Mouse (Mus musculus) olfactory bulb, adult 2 months (tissue): Measurements from ENCODE around the gene Cabp2.
"Not testable (repeated sequence)": the region's sequence is repeated elsewhere in the genome, so short reads cannot be mapped to it uniquely, and the experiment has no call there.

Experiments
- CTCF ChIP-seq: fragments of 200-500 bp; IDR thresholded peaks from 2 replicates; pipeline ENCODE4 v1.5.1; 2012; ENCODE audit warnings: low read depth, mild to moderate bottlenecking, low read length, moderate library complexity; ENCODE audit not compliant: insufficient read depth
- POLR2A ChIP-seq: fragments of 200-500 bp; IDR thresholded peaks from 2 replicates; pipeline ENCODE4 v1.6.1; 2012; ENCODE audit warnings: mild to moderate bottlenecking, low read depth, low read length, moderate library complexity; ENCODE audit not compliant: insufficient read depth

DNA sequence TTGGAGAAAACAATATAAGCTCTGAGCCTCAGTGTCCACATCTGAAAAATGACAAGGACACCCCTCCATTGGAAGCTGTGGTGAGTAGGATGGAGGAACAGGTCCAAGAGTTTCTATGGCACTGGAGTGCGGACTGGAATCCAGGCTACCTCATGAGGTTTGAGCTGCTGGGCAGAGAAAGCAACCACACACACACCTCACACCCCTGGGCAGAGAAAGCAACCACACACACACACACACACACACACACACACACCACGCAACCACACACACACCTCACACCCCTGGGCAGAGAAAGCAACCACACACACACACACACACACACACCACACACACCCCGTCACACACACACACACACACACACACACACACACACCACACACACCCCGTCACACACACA is 43.9 kb downstream of the Cabp2 start:
- TF ChIP-seq CTCF, POLR2A: not testable (repeated sequence)
